Mouse (Mus musculus): ENCODE data around the gene Msi2. TPM values are rescaled to one million over a fixed set of nuclear protein-coding genes. Genes with fewer than 3 reads are reported as not detected.

Gene Msi2
- total RNA-seq, 2 experiments from 2014 or later = 181 to 262 TPM

- DNase-seq = no peak
These were observed 81.4 kb downstream of the Msi2 start for GRCm38 (mm10) chr11:88636934-88637333.

GRCm38 (mm10) chr11:88636319-88636718 is 82.0 kb downstream of the Msi2 start:
- DNase-seq = no peak

GRCm38 (mm10) chr11:88634627-88635026 is 83.7 kb downstream of the Msi2 start:
- no peak for DNase-seq

GRCm38 (mm10) chr11:88631932-88632230 is 86.4 kb downstream of the Msi2 start:
- DNase-seq = no peak

GRCm38 (mm10) chr11:88631084-88631931 is 87.0 kb downstream of the Msi2 start:
- no peak for DNase-seq

- DNase-seq = no peak
These were observed 88.7 kb downstream of the Msi2 start for GRCm38 (mm10) chr11:88629619-88630018.

- DNase-seq = no peak
These were observed 89.1 kb downstream of the Msi2 start for GRCm38 (mm10) chr11:88629165-88629564.

- no peak for DNase-seq
These were observed 89.6 kb downstream of the Msi2 start for GRCm38 (mm10) chr11:88628676-88629075.

GRCm38 (mm10) chr11:88627327-88627726 is 91.0 kb downstream of the Msi2 start:
- DNase-seq = no peak

- peak; percentile 69 to 75 for DNase-seq
These were observed 91.7 kb downstream of the Msi2 start for GRCm38 (mm10) chr11:88626576-88626975.

- DNase-seq = no peak
These were observed 92.3 kb downstream of the Msi2 start for GRCm38 (mm10) chr11:88626061-88626460.

GRCm38 (mm10) chr11:88625063-88625462 is 93.2 kb downstream of the Msi2 start:
- no peak for DNase-seq

GRCm38 (mm10) chr11:88624627-88625026 is 93.7 kb downstream of the Msi2 start:
- no peak for DNase-seq

GRCm38 (mm10) chr11:88623671-88624070 is 94.6 kb downstream of the Msi2 start:
- no peak for DNase-seq

GRCm38 (mm10) chr11:88622496-88622895 is 95.8 kb downstream of the Msi2 start:
- no peak for DNase-seq

GRCm38 (mm10) chr11:88621789-88622188 is 96.5 kb downstream of the Msi2 start:
- no peak for DNase-seq

- no peak for DNase-seq
These were observed 97.9 kb downstream of the Msi2 start for GRCm38 (mm10) chr11:88620158-88620973.

- DNase-seq = no peak
These were observed 98.7 kb downstream of the Msi2 start for GRCm38 (mm10) chr11:88619468-88620157.

GRCm38 (mm10) chr11:88618732-88619309 is 99.5 kb downstream of the Msi2 start:
- peak in 1 of 2 experiments; percentile 70 for DNase-seq

- no peak for DNase-seq
These were observed 100.3 kb downstream of the Msi2 start for GRCm38 (mm10) chr11:88618005-88618501.

- no peak for DNase-seq
These were observed 100.9 kb downstream of the Msi2 start for GRCm38 (mm10) chr11:88617380-88617779.
